Mouse (Mus musculus) intestine, embryonic 15.5 days (tissue): ENCODE measurements around the gene Tecpr1. TPM values are rescaled to one million over a fixed set of nuclear protein-coding genes. Genes with fewer than 3 reads are reported as not detected.

ENCODE experiments used
- ATAC-seq: fragments of 200-750 bp; cut with Nextera tagmentation; 2 replicates; pipeline ENCODE4 v1.8.0; 2017; ENCODE audit warnings: moderate TSS enrichment, moderate library complexity
- H3K27ac ChIP-seq: fragments of 300-500 bp; sonication (generic); 2 replicates; pipeline ENCODE4 v1.5.1; 2015; ENCODE audit warnings: mild to moderate bottlenecking, inconsistent platforms
- H3K27me3 ChIP-seq: fragments of 300-500 bp; sonication (generic); replicated peaks from 2 replicates; pipeline ENCODE4 v1.6.1; 2015; ENCODE audit warnings: inconsistent platforms
- H3K36me3 ChIP-seq: fragments of 300-500 bp; sonication (generic); 2 replicates; pipeline ENCODE4 v1.6.1; 2015; ENCODE audit warnings: inconsistent platforms
- H3K4me1 ChIP-seq: fragments of 300-500 bp; sonication (generic); replicated peaks from 2 replicates; pipeline ENCODE4 v1.6.1; 2015; ENCODE audit warnings: inconsistent platforms
- H3K4me2 ChIP-seq: fragments of 300-500 bp; sonication (generic); replicated peaks from 2 replicates; pipeline ENCODE4 v1.6.1; 2015; ENCODE audit warnings: mild to moderate bottlenecking, inconsistent platforms
- H3K4me3 ChIP-seq: fragments of 300-500 bp; sonication (generic); replicated peaks from 2 replicates; pipeline ENCODE4 v1.5.1; 2015; ENCODE audit warnings: inconsistent platforms
- H3K9ac ChIP-seq: fragments of 300-500 bp; sonication (generic); 2 replicates; pipeline ENCODE4 v1.6.1; 2015; ENCODE audit warnings: inconsistent platforms
- H3K9me3 ChIP-seq: fragments of 300-500 bp; sonication (generic); 2 replicates; pipeline ENCODE4 v1.6.1; 2016; ENCODE audit warnings: inconsistent platforms
- WGBS: fragments of 180-500 bp; shearing (Covaris S2); methylation state at CpG from one replicate; pipeline ENCODE4 v1.1.7; 2015; 5-methylcytosine and 5-hydroxymethylcytosine counted together
- polyA plus RNA-seq: library from polyadenylated mRNA; unstranded; fragments of >200 nt; fragmentation: Nextera tagmentation; extraction: Ambion mirVana; gene quantifications from 2 replicates; pipeline ENCODE4 v1.2.1, GENCODE M21; 2015

Gene Tecpr1
- polyA plus RNA-seq, 1 experiment from 2014 or later: 17.3 TPM

GRCm38 (mm10) chr5:144223899-144224816 is 743 bp upstream of the Tecpr1 start:
- peak overlapping the region; percentile 52 for H3K27ac ChIP-seq
- no peaks in the 10 kb centered on the region for H3K9me3 ChIP-seq
- no peaks in the 10 kb centered on the region for H3K27me3 ChIP-seq
- H3K36me3 ChIP-seq: no peaks in the 10 kb centered on the region
- ATAC-seq: peak; percentile 31; the same call in 1 of the 2 replicates
- H3K4me1 ChIP-seq: peaks cover 12% of the 10 kb centered on the region; the same call in 1 of the 2 replicates
- WGBS: 26% methylated on average over 18 of the region's 18 CpGs
- peak overlapping the region; percentile 78 for H3K4me3 ChIP-seq
- peak overlapping the region; percentile 61 for H3K9ac ChIP-seq
- H3K4me2 ChIP-seq: peak overlapping the region; percentile 85

DNA sequence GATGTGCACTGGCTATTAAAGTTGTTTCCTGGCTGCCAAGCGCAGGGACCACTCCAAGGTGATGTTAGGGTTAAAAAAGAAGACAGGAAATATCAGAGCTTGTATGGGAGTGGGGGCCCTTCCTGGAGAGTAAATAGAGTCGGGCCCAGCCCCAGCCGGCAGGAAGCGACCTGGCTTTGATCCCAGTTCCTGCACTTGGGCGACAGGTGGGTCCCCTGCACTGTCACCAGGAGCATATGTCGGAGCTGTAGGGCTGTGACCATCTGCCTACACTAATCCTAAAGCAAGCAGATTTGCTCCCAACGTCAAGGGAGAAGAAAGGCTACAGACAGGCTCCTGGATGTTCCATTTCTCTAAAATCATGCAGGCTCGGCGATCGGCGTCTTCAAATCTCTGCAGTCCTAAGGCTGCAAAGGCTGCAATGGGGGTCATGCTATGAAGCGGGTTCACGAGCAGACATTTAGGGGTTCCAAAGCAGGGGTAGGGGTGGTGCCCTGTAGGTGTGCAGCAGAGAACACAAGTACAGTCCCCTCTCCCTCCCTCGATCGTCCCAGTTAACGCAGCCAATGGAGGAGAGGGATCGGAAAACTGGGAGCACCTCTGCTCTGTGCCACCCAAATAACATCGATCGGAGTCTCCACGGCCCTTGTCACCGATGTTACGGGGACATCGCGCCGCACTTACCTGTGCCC is 458 bp downstream of the Tecpr1 start:
- WGBS: 2% methylated on average over 24 of the region's 25 CpGs
- H3K4me2 ChIP-seq: peak overlapping the region; percentile 85
- H3K4me3 ChIP-seq: peak overlapping the region; percentile 78
- peak overlapping the region; percentile 66 for H3K27ac ChIP-seq
- peak; percentile 72 for ATAC-seq
- H3K27me3 ChIP-seq: no peaks in the 10 kb centered on the region
- peak overlapping the region; percentile 79 for H3K9ac ChIP-seq
- H3K4me1 ChIP-seq: peaks cover 12% of the 10 kb centered on the region; the same call in 1 of the 2 replicates
- no peaks in the 10 kb centered on the region for H3K36me3 ChIP-seq
- no peaks in the 10 kb centered on the region for H3K9me3 ChIP-seq

- no peak for ATAC-seq
- H3K36me3 ChIP-seq: no peaks in the 10 kb centered on the region
- 56% methylated on average over 4 of the region's 4 CpGs for WGBS
Measured at GRCm38 (mm10) chr5:144221305-144221704, 2.1 kb downstream of the Tecpr1 start.

GRCm38 (mm10) chr5:144219936-144220335 is 3.5 kb downstream of the Tecpr1 start:
- Histone ChIP-seq H3K36me3 (no peaks in the 10 kb centered on the region), H3K9ac (no peak overlapping the region), H3K4me2 (no peak overlapping the region), H3K4me3 (no peak overlapping the region), H3K4me1 (peaks cover 12% of the 10 kb centered on the region; the same call in 1 of the 2 replicates), H3K27ac (no peak overlapping the region), H3K27me3 (no peaks in the 10 kb centered on the region), H3K9me3 (no peaks in the 10 kb centered on the region)
- WGBS: 85% methylated on average over 5 of the region's 5 CpGs
- no peak for ATAC-seq

More at GRCm38 (mm10) chr5:144221305-144221704, 2.1 kb downstream of the Tecpr1 start:
- Histone ChIP-seq H3K9me3 (no peaks in the 10 kb centered on the region), H3K27ac (no peak overlapping the region), H3K4me2 (no peak overlapping the region), H3K9ac (no peak overlapping the region), H3K27me3 (no peaks in the 10 kb centered on the region), H3K4me1 (peaks cover 12% of the 10 kb centered on the region; the same call in 1 of the 2 replicates), H3K4me3 (no peak overlapping the region)

DNA sequence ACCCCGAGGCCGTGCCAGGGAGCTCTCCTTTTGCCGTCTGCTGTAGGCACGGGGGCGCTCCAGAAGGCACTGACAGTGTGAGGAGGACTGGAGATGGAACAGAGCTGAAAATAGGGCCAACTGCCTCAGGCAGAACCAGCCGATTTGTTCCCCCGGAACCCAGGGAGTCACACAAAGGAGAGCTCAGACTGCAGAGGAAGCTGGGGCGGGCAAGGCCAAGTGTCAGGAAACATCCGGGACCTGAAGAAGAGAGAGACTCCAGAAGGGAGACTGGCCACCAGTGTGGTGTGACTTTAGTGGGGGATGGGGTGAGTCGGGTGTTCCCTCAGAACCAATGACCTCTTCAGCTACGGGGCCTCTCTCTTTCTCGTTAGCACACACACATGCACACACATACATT is 4.1 kb downstream of the Tecpr1 start:
- peaks cover 10% of the 10 kb centered on the region; the same call in 1 of the 2 replicates for H3K4me1 ChIP-seq
- no peak overlapping the region for H3K4me3 ChIP-seq
- no peak overlapping the region for H3K27ac ChIP-seq
- no peak overlapping the region for H3K4me2 ChIP-seq
- H3K36me3 ChIP-seq: no peaks in the 10 kb centered on the region
- H3K27me3 ChIP-seq: no peaks in the 10 kb centered on the region
- WGBS: 73% methylated on average over 12 of the region's 12 CpGs
- no peak for ATAC-seq
- H3K9ac ChIP-seq: no peak overlapping the region
- H3K9me3 ChIP-seq: no peaks in the 10 kb centered on the region

DNA sequence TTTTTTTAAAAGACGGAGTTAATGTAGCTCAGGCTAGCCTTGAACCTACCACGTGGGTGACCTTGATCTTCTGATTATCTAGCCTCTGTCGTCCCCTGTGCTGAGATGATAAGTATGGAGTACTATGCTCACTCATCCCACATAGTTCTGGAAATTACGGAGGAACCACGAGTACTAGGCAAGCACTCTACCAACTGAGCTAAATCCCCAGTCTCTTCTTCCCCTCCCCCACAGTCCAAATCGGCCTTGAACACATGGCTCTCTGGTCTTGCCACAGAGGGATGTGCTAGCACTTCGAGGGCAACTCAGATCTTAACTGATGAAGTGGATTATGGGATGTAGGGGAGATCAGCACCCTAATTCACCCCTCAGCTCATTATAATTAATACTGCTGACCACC is 5.4 kb downstream of the Tecpr1 start:
- Histone ChIP-seq H3K36me3 (no peaks in the 10 kb centered on the region), H3K27ac (no peak overlapping the region), H3K4me3 (no peak overlapping the region), H3K9ac (no peak overlapping the region), H3K9me3 (no peaks in the 10 kb centered on the region), H3K4me1 (peaks cover 8% of the 10 kb centered on the region; the same call in 1 of the 2 replicates), H3K27me3 (no peaks in the 10 kb centered on the region), H3K4me2 (no peak overlapping the region)
- 82% methylated on average over 7 of the region's 7 CpGs for WGBS
- no peak for ATAC-seq

- no peaks in the 10 kb centered on the region for H3K9me3 ChIP-seq
- no peaks in the 10 kb centered on the region for H3K4me1 ChIP-seq
- H3K36me3 ChIP-seq: no peaks in the 10 kb centered on the region
- H3K9ac ChIP-seq: no peak overlapping the region
- no peak for ATAC-seq
- H3K27me3 ChIP-seq: no peaks in the 10 kb centered on the region
- no peak overlapping the region for H3K4me2 ChIP-seq
- H3K27ac ChIP-seq: no peak overlapping the region
- 100% methylated on average over 2 of the region's 2 CpGs for WGBS
- no peak overlapping the region for H3K4me3 ChIP-seq
Measured at GRCm38 (mm10) chr5:144215992-144216391, 7.4 kb downstream of the Tecpr1 start.

DNA sequence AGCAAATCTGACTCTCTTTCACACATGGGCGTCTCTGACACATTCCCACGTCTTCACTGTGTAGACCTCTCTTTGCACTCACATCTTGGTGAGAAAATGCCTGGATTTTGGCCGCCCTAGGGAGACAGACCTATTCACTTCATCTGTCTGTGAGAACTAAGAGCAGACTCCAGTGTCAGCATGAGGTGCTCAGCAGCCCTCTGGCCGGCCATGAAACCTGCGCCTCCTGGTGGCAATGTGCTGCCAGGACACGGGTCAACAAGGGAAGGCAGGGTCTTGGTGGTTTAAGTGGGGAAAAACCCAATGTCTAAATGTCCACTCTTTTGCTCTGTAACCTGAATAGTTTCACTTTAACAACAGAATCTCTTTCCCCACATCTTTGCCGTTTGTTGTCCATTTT is 9.0 kb downstream of the Tecpr1 start:
- Histone ChIP-seq H3K4me3 (no peak overlapping the region), H3K27ac (no peak overlapping the region), H3K4me1 (no peaks in the 10 kb centered on the region), H3K4me2 (no peak overlapping the region), H3K27me3 (no peaks in the 10 kb centered on the region), H3K9me3 (no peaks in the 10 kb centered on the region), H3K9ac (no peak overlapping the region), H3K36me3 (0 out of 2 replicates have a peak, but pooled peaks cover 5% of the 10 kb centered on the region)
- 0 out of 2 replicates have a peak, but pooled peaks have one; percentile 31 for ATAC-seq
- WGBS: 27% methylated on average over 7 of the region's 7 CpGs

DNA sequence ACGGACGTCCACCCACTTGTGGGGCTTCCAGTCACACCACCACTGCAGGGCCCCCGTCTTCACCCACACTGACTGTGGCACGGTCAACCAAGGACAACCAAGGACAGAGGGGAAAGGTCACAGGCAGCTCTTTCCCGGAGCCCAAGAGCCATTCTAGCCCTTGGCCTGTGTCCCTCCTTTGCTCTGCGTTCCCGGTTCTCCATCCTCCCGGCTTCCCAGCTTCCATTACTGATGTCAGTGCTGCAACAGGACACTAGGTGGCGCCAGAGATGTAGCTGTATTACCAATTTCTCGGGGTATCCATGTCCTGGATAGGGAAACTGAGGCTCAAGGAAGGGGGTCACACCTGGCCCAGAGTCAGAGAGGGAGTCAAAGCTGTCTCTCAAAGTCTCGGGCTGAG is 15.9 kb downstream of the Tecpr1 start:
- Histone ChIP-seq H3K36me3 (peaks cover 8% of the 10 kb centered on the region; the same call in 1 of the 2 replicates), H3K4me1 (no peaks in the 10 kb centered on the region), H3K9me3 (no peaks in the 10 kb centered on the region), H3K9ac (no peak overlapping the region), H3K4me2 (no peak overlapping the region), H3K27me3 (no peaks in the 10 kb centered on the region), H3K4me3 (no peak overlapping the region), H3K27ac (no peak overlapping the region)
- no peak; the same call in 1 of the 2 replicates for ATAC-seq
- WGBS: 47% methylated on average over 11 of the region's 11 CpGs

DNA sequence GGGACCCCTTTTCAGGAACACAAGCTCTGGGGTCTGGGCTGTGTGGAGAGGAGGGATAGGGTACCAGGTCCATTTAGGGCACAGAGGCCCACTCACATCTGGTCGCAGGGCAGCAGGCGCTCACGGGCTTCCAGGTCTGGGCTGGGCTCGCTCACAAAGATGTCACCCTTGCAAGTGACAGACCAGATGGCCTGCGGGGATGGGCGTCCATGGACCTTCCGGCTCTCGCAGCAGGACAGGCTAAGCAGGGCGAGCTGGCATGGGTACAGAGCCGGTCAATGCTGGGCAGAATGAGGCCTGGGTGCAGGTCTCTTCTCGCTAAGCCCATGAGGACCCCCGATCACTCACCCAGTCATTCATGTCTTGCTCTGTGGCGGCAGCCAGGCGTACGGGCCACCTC is 17.3 kb downstream of the Tecpr1 start:
- Histone ChIP-seq H3K4me1 (no peaks in the 10 kb centered on the region), H3K4me2 (no peak overlapping the region), H3K9me3 (no peaks in the 10 kb centered on the region), H3K27ac (no peak overlapping the region), H3K27me3 (no peaks in the 10 kb centered on the region), H3K36me3 (peaks cover 13% of the 10 kb centered on the region; the same call in 1 of the 2 replicates), H3K9ac (no peak overlapping the region), H3K4me3 (no peak overlapping the region)
- WGBS: 95% methylated on average over 15 of the region's 15 CpGs
- no peak for ATAC-seq

DNA sequence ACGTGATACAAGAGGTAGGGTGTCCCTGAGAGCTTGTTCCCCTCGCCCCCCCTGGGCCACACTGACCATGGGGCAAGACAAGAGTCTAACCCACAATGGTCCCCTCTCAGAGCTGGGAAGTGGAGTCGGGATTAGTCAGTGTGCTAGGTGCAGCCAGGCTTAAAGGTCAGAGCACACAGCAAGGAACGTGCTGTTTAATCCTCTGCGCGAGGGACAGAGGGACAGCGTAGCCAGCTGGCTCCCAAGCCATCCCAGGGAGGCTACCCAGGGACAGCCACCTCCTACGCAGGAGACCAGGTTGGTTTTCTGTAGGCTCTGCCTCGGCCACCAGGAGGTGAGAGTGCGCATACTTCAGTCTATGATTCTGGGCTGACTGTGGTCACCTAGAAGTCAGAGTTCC is 18.5 kb downstream of the Tecpr1 start:
- H3K36me3 ChIP-seq: peaks cover 13% of the 10 kb centered on the region; the same call in 1 of the 2 replicates
- H3K4me3 ChIP-seq: no peak overlapping the region
- 83% methylated on average over 10 of the region's 10 CpGs for WGBS
- H3K27me3 ChIP-seq: no peaks in the 10 kb centered on the region
- ATAC-seq: no peak
- H3K27ac ChIP-seq: no peak overlapping the region
- H3K9me3 ChIP-seq: no peaks in the 10 kb centered on the region
- no peaks in the 10 kb centered on the region for H3K4me1 ChIP-seq
- no peak overlapping the region for H3K4me2 ChIP-seq
- H3K9ac ChIP-seq: no peak overlapping the region

- H3K4me2 ChIP-seq: no peak overlapping the region
- peaks cover 8% of the 10 kb centered on the region; the same call in 1 of the 2 replicates for H3K36me3 ChIP-seq
- H3K4me3 ChIP-seq: no peak overlapping the region
- H3K27ac ChIP-seq: no peak overlapping the region
- WGBS: 91% methylated on average over 12 of the region's 12 CpGs
- H3K9ac ChIP-seq: no peak overlapping the region
- no peaks in the 10 kb centered on the region for H3K4me1 ChIP-seq
- no peaks in the 10 kb centered on the region for H3K27me3 ChIP-seq
- no peaks in the 10 kb centered on the region for H3K9me3 ChIP-seq
- ATAC-seq: no peak
Measured at GRCm38 (mm10) chr5:144204303-144204702, 19.1 kb downstream of the Tecpr1 start.
